Mouse (Mus musculus) spleen, adult 2 months (tissue): ENCODE measurements around the gene Casp3.

ENCODE experiments used
- CTCF ChIP-seq: fragments of 200-500 bp; IDR thresholded peaks from 2 replicates; pipeline ENCODE4 v1.5.1; 2011; ENCODE audit warnings: mild to moderate bottlenecking, inconsistent platforms; ENCODE audit not compliant: insufficient read depth, insufficient read length, insufficient replicate concordance; ENCODE audit errors: extremely low read depth
- POLR2A ChIP-seq: fragments of 200-500 bp; IDR thresholded peaks from 2 replicates; pipeline ENCODE4 v1.6.1; 2011; ENCODE audit warnings: low read depth, low read length, inconsistent platforms

- TF ChIP-seq CTCF (no peak), POLR2A (no peak)
These were observed 48.1 kb upstream of the Casp3 start for GRCm38 (mm10) chr8:46568942-46569341.
